Mouse (Mus musculus) left cerebral cortex, postnatal 25 days (tissue): ENCODE measurements around the gene Tmem270. TPM values are rescaled to one million over a fixed set of nuclear protein-coding genes. Genes with fewer than 3 reads are reported as not detected.

Experiments used
- DNase-seq, 2 experiments: peaks; one replicate each; pipeline ENCODE4 v3.0.0; 2022; ENCODE audit warnings: low spot score in 2 of 2, mixed read lengths in 1 of 2
- intact Hi-C: fragments of 180-260 bp; cut with DNase I; formaldehyde crosslinking; loops from one replicate; pipeline ENCODE4 v1.15.1; 2025
- total RNA-seq, 2 experiments: library from RNA; stranded (reverse); gene quantifications; 2 replicates each; pipeline ENCODE4 v1.2.3; 2021

Gene Tmem270
- total RNA-seq, 2 experiments from 2014 or later: not detected

GRCm38 (mm10) chr5:134932903-134933276 is 26.4 kb upstream of the Tmem270 start:
- intact Hi-C loops: loop anchor here (2.0 kb wide), 1 partner anchor 32 kb away; no protein-coding TSS in a partner anchor
- DNase-seq: peak; percentile 22 to 25

- intact Hi-C loops: loop anchor here (2.0 kb wide), 1 partner anchor 32 kb away; no protein-coding TSS in a partner anchor
- peak; percentile 78 to 88 for DNase-seq
These were observed 25.8 kb upstream of the Tmem270 start, which contains the start of gene Mettl27 for GRCm38 (mm10) chr5:134932179-134932902. TSS of gene Mettl27 (plus strand) at chr5:134932368.

GRCm38 (mm10) chr5:134929988-134930387 is 23.5 kb upstream of the Tmem270 start:
- no peak for DNase-seq
- intact Hi-C loops: no loop called here

GRCm38 (mm10) chr5:134926726-134927125 is 20.2 kb upstream of the Tmem270 start:
- intact Hi-C loops: no loop called here
- no peak for DNase-seq

- DNase-seq: no peak
- intact Hi-C loops: no loop called here
These were observed 16.6 kb upstream of the Tmem270 start for GRCm38 (mm10) chr5:134923141-134923540.

GRCm38 (mm10) chr5:134921106-134921505 is 14.6 kb upstream of the Tmem270 start:
- no peak for DNase-seq
- intact Hi-C loops: no loop called here

- peak in 1 of 2 experiments; percentile 17 for DNase-seq
- intact Hi-C loops: no loop called here
These were observed 13.7 kb upstream of the Tmem270 start for GRCm38 (mm10) chr5:134920106-134920687.

GRCm38 (mm10) chr5:134919097-134919496 is 12.6 kb upstream of the Tmem270 start:
- intact Hi-C loops: no loop called here
- DNase-seq: no peak

GRCm38 (mm10) chr5:134918071-134918832 is 11.7 kb upstream of the Tmem270 start:
- DNase-seq: peak; percentile 21 to 22
- intact Hi-C loops: no loop called here

GRCm38 (mm10) chr5:134915311-134915710 is 8.8 kb upstream of the Tmem270 start, which contains the start of gene Cldn13:
TSS of gene Cldn13 (minus strand) at chr5:134915526.
- DNase-seq: no peak
- intact Hi-C loops: no loop called here

GRCm38 (mm10) chr5:134914510-134914909 is 8.0 kb upstream of the Tmem270 start:
- DNase-seq: no peak
- intact Hi-C loops: no loop called here

- intact Hi-C loops: no loop called here
- DNase-seq: no peak
These were observed 7.2 kb upstream of the Tmem270 start for GRCm38 (mm10) chr5:134913753-134914152.

GRCm38 (mm10) chr5:134913352-134913751 is 6.8 kb upstream of the Tmem270 start:
- no peak for DNase-seq
- intact Hi-C loops: no loop called here

- DNase-seq: no peak
- intact Hi-C loops: no loop called here
These were observed 5.4 kb upstream of the Tmem270 start for GRCm38 (mm10) chr5:134911901-134912300.

- DNase-seq: peak; percentile 93 to 97
- intact Hi-C loops: loop anchor here (1.0 to 10.0 kb wide), 2 partner anchors 59 to 412 kb away; no protein-coding TSS in a partner anchor
These were observed 602 bp upstream of the Tmem270 start for GRCm38 (mm10) chr5:134907135-134907534.

- no peak for DNase-seq
- intact Hi-C loops: loop anchor here (1.0 to 10.0 kb wide), 3 partner anchors 153 to 407 kb away; no protein-coding TSS in a partner anchor
These were observed 4.9 kb downstream of the Tmem270 start for GRCm38 (mm10) chr5:134901644-134902027.

- DNase-seq: peak; percentile 28 to 56
- intact Hi-C loops: loop anchor here (1.0 to 10.0 kb wide), 3 partner anchors 153 to 406 kb away; no protein-coding TSS in a partner anchor
These were observed 5.4 kb downstream of the Tmem270 start for GRCm38 (mm10) chr5:134901012-134901643.

GRCm38 (mm10) chr5:134897596-134897995 is 8.9 kb downstream of the Tmem270 start:
- intact Hi-C loops: no loop called here
- no peak for DNase-seq

- intact Hi-C loops: no loop called here
These were observed 9.6 kb downstream of the Tmem270 start for GRCm38 (mm10) chr5:134896965-134897364.

GRCm38 (mm10) chr5:134895291-134895690 is 11.2 kb downstream of the Tmem270 start:
- intact Hi-C loops: no loop called here
- DNase-seq: no peak

More at GRCm38 (mm10) chr5:134896965-134897364, 9.6 kb downstream of the Tmem270 start:
- no peak for DNase-seq
